Mouse (Mus musculus) retina, adult 2 months (tissue): ENCODE results near the gene Rpa1.
"Not testable (repeated sequence)": the region's sequence is repeated elsewhere in the genome, so short reads cannot be mapped to it uniquely, and the experiment has no call there.

Source experiments
- DNase-seq: peaks from one replicate; pipeline ENCODE4 v3.0.0-alpha.2; 2012; ENCODE audit warnings: low read depth, low spot score

Rpa1 gene

DNA sequence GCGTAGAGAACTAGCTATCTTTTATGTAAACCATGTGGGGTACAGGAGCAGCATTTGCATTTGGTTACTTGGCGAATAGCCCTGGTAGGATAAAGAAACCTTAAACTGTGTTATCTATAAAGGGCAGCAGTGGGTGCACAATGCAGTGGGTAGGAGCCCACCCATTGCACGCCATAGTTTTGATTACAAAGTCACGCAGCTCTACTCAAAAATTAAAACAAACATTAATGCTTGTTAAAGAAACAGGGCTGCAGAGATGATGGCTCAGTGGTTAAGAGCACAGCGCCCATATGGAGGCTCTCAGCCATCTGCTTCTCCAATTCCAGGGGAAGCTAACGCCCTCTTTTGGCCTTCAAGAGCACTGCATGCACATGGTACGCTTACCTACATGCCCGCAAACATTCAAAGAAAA, 24.8 kb downstream of the Rpa1 start:
- DNase-seq, result no peak

DNA sequence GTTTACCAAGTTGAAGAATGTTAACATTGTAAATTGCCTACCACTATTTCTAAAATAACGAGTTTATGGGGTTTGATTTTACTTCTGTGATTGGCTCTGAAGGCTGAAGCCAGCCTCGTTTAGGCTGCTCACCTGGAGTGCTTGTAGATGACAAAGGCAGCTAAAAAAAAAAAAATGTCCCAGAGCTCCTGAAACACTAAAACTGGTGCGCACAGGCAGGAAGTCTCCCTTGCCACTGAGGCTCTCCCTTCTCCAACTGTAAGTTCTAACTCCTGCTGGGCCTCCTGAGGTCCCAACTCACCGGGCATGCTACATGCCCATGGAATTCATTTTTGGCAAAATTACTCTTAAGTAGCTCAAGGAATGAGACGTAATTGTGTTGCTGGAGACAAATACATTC, 28.9 kb downstream of the Rpa1 start:
- DNase-seq, result no peak

- no peak for DNase-seq
Measured at GRCm38 (mm10) chr11:75318351-75319221, 29.5 kb downstream of the Rpa1 start.

DNA sequence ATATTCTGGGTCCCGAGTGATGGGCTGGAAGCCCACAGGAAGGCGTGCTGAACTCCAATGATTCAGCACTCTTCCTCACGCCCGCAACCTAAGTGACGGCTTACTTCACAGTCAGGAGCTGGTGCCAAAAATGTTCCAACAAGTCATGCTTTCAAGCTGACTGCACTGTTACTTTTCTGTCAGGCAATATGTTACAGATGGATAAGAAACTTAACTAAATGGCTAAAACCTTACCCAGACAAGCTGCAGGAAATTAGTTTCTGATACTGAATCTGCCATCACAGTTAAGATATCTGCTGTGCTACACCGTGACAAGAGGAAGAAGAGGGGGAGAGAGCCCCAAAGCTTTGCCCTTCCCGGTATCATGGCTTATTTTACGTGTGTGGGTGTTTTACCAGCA, 34.3 kb downstream of the Rpa1 start:
- DNase-seq, result no peak

DNA sequence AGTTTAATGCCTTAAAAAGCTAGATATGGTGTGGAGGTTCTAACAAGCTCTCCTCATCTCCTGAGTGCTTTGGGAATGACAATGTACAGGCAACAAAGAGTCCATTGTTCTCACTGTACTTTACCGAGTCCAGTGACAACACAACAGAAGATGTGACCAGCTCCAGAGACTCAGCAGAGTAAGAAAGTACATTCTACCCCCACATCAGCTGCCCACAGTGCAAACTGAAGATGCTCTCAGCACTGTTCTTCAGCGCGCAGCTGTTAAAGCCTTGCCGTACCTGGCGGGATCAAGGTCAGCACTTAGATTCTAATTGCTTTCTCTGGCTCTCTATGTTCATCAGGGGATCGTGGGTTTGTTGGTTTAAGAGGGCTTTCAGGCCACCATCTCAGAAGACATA, 36.4 kb downstream of the Rpa1 start:
- no peak for DNase-seq

DNA sequence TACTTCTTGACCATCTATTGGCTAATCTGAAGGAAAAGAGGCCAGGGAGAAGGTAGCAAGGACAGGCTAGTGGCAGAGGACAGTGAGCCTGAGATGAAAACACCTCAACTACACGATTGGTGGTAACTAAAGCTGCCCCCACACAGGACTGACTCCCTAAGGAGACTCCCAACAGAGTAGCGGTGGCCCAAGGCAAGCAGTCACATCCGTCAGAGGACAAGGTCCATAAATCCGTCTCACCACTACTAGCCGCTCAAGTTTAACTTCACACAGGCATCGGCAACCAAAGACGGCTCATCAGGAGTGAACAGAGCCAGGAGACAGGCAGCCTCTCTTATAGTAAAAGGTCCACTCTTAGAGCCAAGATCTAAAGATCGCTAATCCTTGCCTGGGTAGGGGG, 37.3 kb downstream of the Rpa1 start:
- no peak for DNase-seq

GRCm38 (mm10) chr11:75308650-75309049, 39.5 kb downstream of the Rpa1 start:
- DNase-seq, result no peak

- DNase-seq, result no peak
Measured at GRCm38 (mm10) chr11:75304797-75305196, 43.3 kb downstream of the Rpa1 start.

GRCm38 (mm10) chr11:75300954-75301353, 47.2 kb downstream of the Rpa1 start:
- DNase-seq, result no peak

- DNase-seq, result no peak
Measured at GRCm38 (mm10) chr11:75299786-75300185, 48.3 kb downstream of the Rpa1 start.

DNA sequence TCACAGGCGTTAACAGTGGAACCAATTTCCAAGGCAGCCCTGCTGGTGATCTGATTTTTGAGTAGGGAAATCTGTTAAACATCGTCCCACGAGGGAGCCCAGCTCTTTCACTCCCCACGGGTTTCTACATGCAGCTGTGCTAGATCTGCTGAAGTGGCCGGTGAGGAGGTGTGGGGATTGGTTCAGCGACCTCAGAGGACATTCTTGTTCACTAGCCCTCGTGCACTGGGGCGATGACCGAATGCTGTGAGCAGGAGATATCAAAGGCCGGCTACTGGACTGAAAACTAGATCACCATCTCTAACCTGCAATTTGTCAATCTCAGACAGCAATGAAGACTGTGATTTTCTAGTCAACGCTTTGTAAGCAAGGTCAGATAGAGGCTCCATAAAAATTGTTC, 49.6 kb downstream of the Rpa1 start:
- DNase-seq, result no peak

- no peak for DNase-seq
Measured at GRCm38 (mm10) chr11:75297631-75298030, 50.5 kb downstream of the Rpa1 start.

- no peak for DNase-seq
Measured at GRCm38 (mm10) chr11:75296406-75297005, 51.6 kb downstream of the Rpa1 start.

GRCm38 (mm10) chr11:75295534-75295933, 52.6 kb downstream of the Rpa1 start:
- not testable (repeated sequence) for DNase-seq

GRCm38 (mm10) chr11:75294862-75295261, 53.3 kb downstream of the Rpa1 start:
- DNase-seq, result no peak

DNA sequence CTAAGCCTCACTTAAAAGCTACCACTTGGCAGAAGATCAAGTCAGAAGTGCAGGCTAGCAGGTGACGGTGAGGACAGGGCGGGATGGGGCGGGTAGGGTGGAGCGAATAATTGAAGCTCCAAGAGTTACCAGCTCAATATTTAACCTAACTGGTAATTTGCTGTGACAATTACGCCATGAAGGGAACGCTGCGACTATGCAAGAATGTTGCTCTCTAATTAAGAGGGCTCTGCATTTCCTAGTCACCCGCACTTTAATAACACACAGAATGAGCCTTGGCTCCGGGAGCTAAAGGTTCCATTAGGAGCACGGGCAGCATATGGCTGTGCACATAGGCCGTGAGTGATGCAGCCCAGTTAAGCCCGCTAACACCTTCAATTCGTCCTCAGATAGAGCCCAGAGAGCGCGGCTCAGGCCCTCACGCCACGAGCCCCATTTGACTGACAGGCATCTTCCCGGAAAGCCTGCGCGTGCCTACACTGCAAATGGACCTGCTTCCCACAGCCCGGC, 54.2 kb downstream of the Rpa1 start:
- DNase-seq, result no peak

- no peak for DNase-seq
Measured at GRCm38 (mm10) chr11:75292281-75292680, 55.8 kb downstream of the Rpa1 start.

GRCm38 (mm10) chr11:75291389-75292215, 56.5 kb downstream of the Rpa1 start:
- peak; percentile 84 for DNase-seq

DNA sequence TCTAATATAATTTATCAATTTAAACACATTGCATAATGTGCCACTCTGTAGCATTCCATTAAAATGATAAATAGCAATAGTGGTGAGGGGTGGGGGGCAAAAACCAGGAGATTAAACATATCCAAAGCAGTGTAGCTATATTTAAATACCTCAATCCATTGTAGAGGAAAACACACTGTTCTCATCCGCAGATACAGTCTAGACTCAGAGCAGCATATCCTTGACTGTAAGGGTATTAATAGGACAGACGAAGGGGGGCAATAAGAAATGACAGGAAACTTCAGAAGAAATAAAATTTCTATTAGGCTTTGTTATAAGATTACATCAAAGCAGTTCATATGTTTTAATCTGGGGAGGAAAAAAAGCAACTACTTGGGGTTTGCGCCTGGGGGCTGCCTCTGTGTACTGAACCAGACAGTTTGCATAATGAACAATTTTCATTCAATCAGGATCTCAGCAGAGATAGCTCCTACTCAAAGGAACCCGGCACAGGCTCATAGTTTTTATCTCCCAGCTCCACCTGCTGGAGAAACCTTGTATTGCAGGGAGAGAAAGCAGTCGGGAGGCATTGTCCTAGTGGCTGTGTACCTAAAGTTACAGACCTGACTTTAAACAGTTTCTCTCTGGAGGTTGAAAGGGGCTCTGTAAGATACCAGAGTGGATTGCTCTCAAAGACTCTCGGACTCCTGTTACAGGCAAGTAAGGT, 57.4 kb downstream of the Rpa1 start:
- peak; percentile 87 for DNase-seq

DNA sequence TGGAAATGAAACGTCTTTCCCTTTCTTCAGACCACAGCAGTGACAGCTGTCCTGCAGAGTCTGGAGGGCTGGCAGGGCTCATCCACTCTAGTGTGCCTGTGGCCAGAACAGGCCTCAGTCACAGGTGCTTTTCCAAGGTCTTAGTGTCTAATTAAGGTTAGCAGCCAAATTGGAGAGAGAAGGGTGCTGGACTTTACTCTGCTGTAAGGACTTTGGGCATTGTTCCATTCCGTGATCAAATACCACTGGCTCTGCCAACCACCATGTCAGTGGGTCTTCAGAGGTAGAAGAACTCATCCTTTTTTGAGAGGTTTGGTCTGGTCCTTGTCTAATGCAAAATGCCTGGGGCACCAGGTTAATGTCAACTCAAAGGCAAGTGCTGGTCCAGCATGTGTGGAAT, 59.0 kb downstream of the Rpa1 start:
- DNase-seq, result no peak

DNA sequence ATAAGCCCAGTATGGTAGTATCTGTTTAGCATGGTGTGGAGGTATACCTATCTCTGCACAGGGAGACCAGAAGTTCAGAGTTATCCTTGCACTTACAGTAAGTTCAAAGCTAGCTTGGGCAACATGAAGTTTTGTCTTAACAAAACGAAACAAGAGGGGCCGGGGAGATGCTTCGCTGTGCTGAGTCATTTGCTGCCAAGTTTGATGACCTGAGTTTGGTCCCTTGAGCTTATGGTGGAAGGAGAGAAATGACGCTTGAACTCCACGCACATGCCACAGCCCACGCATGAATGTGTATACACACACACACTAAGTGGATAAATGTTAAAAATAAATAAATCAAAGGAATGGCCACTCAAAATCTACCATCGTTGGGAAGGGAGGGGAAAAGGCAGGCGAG, 59.6 kb downstream of the Rpa1 start:
- DNase-seq, result no peak

GRCm38 (mm10) chr11:75287940-75288339, 60.2 kb downstream of the Rpa1 start:
- DNase-seq, result no peak
